Mouse (Mus musculus): ENCODE data around the gene Efnb2. TPM values are rescaled to one million over a fixed set of nuclear protein-coding genes. Genes with fewer than 3 reads are reported as not detected.

Gene Efnb2
- polyA plus RNA-seq, 1 experiment from 2014 or later, result 27.3 TPM

- H3K27ac ChIP-seq, result no peak overlapping the region
- no peaks in the 10 kb centered on the region for H3K4me1 ChIP-seq
- H3K36me3 ChIP-seq, result no peaks in the 10 kb centered on the region
- no peaks in the 10 kb centered on the region for H3K27me3 ChIP-seq (ENCODE audit: low read depth, poor library complexity, severe bottlenecking)
- H3K9me3 ChIP-seq (replicated peaks), result no peaks in the 10 kb centered on the region
- no peak overlapping the region for H3K4me3 ChIP-seq
- no peak for DNase-seq (ENCODE audit: low spot score)
- WGBS, result 82% methylated on average over 10 of the region's 10 CpGs
Observed at GRCm38 (mm10) chr8:8569280-8569679, 91.8 kb downstream of the Efnb2 start.

- Histone ChIP-seq H3K4me3 (no peak overlapping the region), H3K27me3 (ENCODE audit: low read depth, poor library complexity, severe bottlenecking) (no peaks in the 10 kb centered on the region), H3K27ac (no peak overlapping the region), H3K9me3 (replicated peaks) (no peaks in the 10 kb centered on the region), H3K4me1 (no peaks in the 10 kb centered on the region), H3K36me3 (no peaks in the 10 kb centered on the region)
- no peak for DNase-seq (ENCODE audit: low spot score)
- WGBS, result 78% methylated on average over 9 of the region's 9 CpGs
Observed at GRCm38 (mm10) chr8:8568215-8568773, 92.7 kb downstream of the Efnb2 start.

Small RNAs within 50 kb of the gene (microRNA-seq; reads per million reads assigned to microRNA genes)
- 27.0 reads per million, percentile 33 among the genes with 10 or more reads in this experiment for gene Mir7654

Other genes with a start within 250 kb of the Efnb2 start
- 164 and 175 TPM in 2 replicates for gene Arglu1, start 29.3 kb upstream of the Efnb2 start, polyA plus RNA-seq (2016; fragmentation: Nextera tagmentation; extraction: Ambion mirVana)

All from limb, embryonic 10.5 days (tissue).